Mouse (Mus musculus): ENCODE results near the gene Ldlrap1. TPM values are rescaled to one million over a fixed set of nuclear protein-coding genes. Genes with fewer than 3 reads are reported as not detected.
"Not testable (repeated sequence)": the region's sequence is repeated elsewhere in the genome, so short reads cannot be mapped to it uniquely, and the experiment has no call there.

Ldlrap1 gene
- 11.1 and 20.8 TPM in 2 replicates for total RNA-seq (2017)

DNA sequence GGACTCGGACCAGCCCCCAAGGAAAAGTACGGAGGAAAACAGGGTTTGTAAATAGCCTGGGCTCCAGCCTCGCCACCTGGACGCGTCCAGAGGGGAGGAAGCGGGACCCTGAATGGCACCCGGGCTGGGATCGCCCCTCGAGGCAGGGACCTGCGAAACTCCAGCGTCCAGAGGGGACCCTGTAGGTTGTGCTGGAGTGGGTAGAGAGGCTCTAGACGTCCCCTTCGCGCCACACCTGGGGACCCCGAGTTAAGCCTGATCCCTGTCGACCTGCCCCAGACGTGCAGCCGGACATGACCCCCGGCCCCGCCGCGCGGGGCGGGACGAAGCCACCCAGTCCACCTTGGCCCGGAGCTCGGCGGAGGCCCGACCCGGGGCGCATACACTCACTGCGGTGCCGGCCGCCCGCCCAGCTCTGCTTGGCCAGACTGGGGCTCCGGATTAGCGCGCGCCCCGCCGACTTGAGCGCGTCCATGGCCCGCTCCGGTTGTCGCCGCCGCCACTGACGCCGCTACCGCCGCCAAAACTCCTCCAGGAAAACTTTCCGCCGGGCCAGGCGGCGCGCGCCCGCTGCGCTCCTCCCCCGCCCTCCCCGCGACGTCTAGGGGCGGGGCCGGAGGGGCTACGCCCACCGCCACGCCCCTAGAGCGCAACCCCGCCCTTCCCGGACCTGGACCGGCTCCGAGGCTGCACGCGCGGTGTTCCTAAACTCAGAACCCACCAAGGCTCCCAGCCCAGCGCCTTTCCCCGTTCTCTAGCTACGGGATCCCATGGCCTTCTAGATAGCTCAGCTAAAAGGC, at the start of gene Ldlrap1:
Ldlrap1 (minus strand) TSS at position 599 of the 800 bp plus-strand sequence.
- peak; percentile 63 to 68; a peak in 3 of 4 replicates for ATAC-seq (replicated peaks in 1 of 2; ENCODE audit: insufficient read depth in 1 of 2, low FRiP score in 2 of 2, low TSS enrichment in 1 of 2, low read depth in 1 of 2, poor library complexity in 2 of 2, severe bottlenecking in 2 of 2)

DNA sequence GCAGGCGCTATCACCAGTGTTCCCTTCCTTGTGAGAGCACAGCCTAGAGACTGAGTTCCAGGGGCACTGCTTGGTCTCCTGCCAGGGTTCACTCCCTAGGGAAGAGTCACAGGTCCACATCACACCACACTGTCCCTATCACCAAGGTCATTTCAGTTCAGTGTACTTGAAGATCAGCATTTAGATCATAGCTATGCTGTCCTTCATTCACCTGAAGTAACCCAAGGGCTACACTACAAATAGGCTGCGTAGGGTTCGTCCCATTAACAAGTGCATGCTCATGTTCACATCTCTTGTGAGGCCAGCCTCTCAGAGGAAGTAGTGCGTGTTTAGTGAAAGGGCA, 46.4 kb upstream of the Ldlrap1 start:
- ATAC-seq (replicated peaks in 1 of 2; ENCODE audit: insufficient read depth in 1 of 2, low FRiP score in 2 of 2, low TSS enrichment in 1 of 2, low read depth in 1 of 2, poor library complexity in 2 of 2, severe bottlenecking in 2 of 2), result no peak

DNA sequence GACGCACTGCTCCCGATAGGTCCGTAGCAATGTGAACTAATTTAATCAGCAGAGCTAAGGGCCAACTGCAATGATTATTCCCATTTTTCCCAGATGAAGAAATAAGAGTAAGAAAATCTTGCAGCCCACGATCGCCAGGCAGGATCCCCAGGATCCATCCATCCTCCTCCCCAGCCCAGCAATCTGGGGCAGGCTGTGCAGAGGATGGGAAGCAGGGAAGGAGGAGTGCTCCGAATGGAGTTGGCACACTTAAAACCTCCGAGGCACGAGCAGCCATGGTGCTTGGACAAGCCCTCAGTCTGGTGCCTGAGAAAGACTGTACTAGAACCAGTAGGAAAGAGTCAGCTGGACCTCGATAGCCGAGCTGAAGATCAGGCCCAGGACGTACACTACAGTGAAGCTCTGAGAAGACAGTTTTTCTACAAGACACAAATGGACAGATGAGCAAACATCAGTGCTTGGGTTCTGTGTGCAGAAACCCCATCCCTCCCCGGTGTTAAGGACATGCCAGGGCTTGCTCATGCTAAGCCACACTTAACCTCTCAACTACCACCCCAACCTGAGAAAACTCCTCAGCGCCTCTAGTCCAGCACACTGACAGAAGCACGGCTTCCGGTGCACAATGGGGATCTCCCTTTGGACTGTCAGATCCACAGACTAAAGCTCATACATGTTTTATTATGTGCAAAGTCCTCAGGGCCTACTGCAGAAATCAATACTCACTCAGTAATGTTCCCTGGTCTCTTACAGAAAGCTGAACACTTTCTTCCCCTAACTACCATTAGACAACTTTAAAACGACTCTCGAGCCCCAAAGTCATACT, 45.8 kb upstream of the Ldlrap1 start:
- ATAC-seq (replicated peaks in 1 of 2; ENCODE audit: insufficient read depth in 1 of 2, low FRiP score in 2 of 2, low TSS enrichment in 1 of 2, low read depth in 1 of 2, poor library complexity in 2 of 2, severe bottlenecking in 2 of 2), result no peak

DNA sequence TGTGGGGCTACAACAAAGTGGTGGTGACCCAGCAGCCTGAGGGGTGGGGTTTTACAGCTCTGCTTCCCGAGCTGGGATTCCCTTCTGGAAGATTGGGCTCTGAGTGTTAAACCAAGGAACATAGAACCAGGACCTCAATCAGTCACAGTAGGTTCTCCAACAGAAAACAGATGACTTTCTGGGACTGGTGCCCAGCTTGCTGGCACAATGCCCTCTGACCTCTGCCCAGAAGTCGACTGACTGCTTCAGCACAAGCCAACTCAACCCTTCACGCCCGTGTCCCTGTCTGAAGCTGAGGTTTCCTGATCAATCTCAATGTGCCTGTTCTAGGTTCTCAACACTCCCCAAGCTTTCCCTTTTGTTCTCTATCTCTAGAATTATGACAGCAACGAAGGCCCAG, 36.9 kb upstream of the Ldlrap1 start:
- no peak for ATAC-seq (replicated peaks in 1 of 2; ENCODE audit: insufficient read depth in 1 of 2, low FRiP score in 2 of 2, low TSS enrichment in 1 of 2, low read depth in 1 of 2, poor library complexity in 2 of 2, severe bottlenecking in 2 of 2)

DNA sequence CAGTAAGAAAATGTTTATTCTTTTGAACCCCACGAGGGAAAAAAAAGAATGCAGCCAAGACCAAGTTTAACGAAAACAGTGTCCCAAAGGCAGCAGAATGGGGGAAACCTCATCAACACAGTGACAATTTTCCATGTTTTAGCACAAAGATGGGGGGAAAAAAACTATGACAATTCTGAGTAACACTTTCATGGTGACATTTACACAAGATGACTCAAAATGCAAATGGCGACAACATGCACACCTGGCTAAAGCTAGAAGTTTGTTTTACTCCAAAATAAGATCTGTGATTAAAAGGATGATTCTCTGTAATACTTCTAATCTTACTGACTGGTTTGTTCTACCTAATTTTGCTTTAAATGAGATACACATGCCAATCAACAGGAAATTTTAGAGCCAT, 34.9 kb upstream of the Ldlrap1 start:
- ATAC-seq (replicated peaks in 1 of 2; ENCODE audit: insufficient read depth in 1 of 2, low FRiP score in 2 of 2, low TSS enrichment in 1 of 2, low read depth in 1 of 2, poor library complexity in 2 of 2, severe bottlenecking in 2 of 2), result no peak

DNA sequence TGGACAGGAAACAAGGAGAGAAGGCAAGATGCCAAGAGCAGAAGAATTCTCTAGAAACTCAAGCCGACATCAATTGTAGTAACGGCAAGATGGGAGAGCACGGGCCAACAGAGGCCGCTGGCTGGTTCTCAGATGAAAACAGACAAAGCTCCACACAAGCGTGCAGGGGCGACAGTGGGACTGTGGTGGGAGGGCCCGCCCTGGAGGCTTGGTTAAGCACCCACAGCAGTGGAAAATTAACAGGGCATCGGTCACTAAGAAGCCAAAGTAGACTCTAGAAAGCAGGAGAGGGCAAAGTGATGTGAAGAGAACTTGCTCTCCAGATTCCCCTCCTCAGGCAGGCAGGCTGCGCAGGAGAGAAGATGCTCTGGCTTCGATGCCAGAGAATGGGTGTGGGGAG, 34.3 kb upstream of the Ldlrap1 start:
- ATAC-seq (replicated peaks in 1 of 2; ENCODE audit: insufficient read depth in 1 of 2, low FRiP score in 2 of 2, low TSS enrichment in 1 of 2, low read depth in 1 of 2, poor library complexity in 2 of 2, severe bottlenecking in 2 of 2), result no peak

DNA sequence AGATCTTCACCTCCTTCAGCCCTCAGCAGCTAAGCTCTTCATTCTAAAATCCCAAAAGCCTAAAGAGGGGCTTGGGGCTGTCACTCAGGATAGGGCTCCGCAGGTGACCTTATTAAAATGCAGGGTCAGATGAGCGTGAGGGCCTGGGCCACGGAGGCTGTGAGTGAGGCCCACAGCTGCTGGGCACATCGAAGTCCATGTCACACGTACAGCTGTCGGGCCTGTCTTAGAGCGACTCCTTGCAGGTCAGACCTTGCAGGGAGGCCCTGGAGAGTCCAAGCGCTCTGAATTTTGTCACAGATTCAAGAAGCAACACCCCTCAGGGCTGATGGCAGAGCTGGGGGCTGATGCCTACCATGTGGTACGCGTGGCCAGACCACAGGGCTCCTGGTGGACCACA, 32.9 kb upstream of the Ldlrap1 start:
- ATAC-seq (replicated peaks in 1 of 2; ENCODE audit: insufficient read depth in 1 of 2, low FRiP score in 2 of 2, low TSS enrichment in 1 of 2, low read depth in 1 of 2, poor library complexity in 2 of 2, severe bottlenecking in 2 of 2), result no peak

DNA sequence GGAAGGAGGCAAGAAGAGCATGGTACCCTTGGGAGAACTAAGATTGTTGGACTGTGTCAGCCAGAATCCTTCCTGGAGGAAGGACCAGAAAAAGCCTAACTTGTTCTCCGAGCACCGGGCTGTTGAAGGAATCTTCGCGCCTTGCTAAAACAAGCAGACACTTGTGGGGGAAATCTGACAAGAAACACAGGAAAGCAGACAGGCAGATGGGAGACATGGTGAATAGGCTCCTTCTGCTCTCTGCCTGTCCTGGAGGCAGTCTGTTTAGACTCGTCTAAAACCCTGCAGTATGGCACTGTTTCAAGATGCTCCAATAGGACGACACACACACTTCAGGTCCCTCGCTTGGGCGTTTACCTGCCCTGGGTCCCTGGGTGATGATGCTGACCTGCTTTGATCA, 32.3 kb upstream of the Ldlrap1 start:
- ATAC-seq (replicated peaks in 1 of 2; ENCODE audit: insufficient read depth in 1 of 2, low FRiP score in 2 of 2, low TSS enrichment in 1 of 2, low read depth in 1 of 2, poor library complexity in 2 of 2, severe bottlenecking in 2 of 2), result no peak

DNA sequence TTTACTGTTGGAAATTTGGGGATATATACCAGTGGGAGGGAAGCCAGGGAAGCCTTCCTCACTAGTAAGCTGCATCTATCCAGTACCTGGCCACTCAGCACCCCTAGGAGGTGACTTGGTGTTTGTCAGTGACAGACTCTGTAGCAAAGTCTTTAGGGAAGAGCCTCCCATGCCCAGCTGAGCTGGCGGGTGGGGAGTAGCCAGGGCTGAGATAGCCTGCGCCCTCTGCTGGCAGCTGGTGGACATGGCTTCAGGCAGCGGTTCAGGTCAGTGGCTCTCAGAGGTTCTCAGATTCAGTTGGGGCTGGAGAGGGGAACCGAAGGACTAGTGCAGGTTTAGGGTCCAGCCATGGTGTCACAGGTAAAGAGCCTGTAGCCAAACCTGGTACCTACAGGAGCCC, 31.4 kb upstream of the Ldlrap1 start:
- ATAC-seq (replicated peaks in 1 of 2; ENCODE audit: insufficient read depth in 1 of 2, low FRiP score in 2 of 2, low TSS enrichment in 1 of 2, low read depth in 1 of 2, poor library complexity in 2 of 2, severe bottlenecking in 2 of 2), result peak; percentile 70 to 77

DNA sequence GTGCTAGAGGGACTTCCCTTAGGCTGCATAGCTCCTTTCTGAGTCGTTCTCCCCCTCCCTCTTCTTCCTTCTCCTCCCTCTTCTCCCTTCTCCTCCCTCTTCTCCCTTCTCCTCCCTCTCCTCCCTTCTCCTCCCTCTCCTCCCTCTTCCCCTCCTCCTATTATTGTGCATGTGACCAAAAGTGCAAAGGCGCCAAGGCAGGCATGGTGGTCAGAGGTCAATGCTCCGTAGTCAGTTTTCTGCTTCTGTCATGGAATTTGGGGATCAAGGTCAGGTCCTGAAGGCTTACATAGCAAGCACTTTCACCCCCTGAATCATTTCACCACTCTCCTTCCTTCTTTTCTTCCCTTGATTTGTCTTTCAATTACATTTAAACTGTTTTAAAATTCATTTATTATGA, 31.0 kb upstream of the Ldlrap1 start:
- ATAC-seq (replicated peaks in 1 of 2; ENCODE audit: insufficient read depth in 1 of 2, low FRiP score in 2 of 2, low TSS enrichment in 1 of 2, low read depth in 1 of 2, poor library complexity in 2 of 2, severe bottlenecking in 2 of 2), result no peak

DNA sequence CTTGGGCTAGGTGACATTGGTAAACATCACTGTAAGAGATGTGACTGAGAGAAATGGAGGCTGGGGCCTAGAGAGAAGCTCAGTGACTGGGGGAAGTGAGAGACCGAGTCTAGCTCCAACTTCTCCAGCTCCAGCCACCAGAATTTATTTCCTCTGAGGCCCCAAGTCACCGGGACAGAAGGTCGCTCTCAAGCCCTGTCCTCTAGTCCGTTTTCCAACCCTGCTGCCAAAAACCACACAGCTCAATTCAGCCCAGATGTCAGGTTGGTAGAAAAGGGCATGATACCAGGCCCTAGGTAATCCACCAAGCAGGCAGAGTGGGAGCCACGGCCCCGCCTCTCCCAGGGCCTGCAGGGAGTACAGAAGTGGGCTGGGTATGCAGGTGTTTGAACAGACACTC, 29.8 kb upstream of the Ldlrap1 start:
- no peak for ATAC-seq (replicated peaks in 1 of 2; ENCODE audit: insufficient read depth in 1 of 2, low FRiP score in 2 of 2, low TSS enrichment in 1 of 2, low read depth in 1 of 2, poor library complexity in 2 of 2, severe bottlenecking in 2 of 2)

DNA sequence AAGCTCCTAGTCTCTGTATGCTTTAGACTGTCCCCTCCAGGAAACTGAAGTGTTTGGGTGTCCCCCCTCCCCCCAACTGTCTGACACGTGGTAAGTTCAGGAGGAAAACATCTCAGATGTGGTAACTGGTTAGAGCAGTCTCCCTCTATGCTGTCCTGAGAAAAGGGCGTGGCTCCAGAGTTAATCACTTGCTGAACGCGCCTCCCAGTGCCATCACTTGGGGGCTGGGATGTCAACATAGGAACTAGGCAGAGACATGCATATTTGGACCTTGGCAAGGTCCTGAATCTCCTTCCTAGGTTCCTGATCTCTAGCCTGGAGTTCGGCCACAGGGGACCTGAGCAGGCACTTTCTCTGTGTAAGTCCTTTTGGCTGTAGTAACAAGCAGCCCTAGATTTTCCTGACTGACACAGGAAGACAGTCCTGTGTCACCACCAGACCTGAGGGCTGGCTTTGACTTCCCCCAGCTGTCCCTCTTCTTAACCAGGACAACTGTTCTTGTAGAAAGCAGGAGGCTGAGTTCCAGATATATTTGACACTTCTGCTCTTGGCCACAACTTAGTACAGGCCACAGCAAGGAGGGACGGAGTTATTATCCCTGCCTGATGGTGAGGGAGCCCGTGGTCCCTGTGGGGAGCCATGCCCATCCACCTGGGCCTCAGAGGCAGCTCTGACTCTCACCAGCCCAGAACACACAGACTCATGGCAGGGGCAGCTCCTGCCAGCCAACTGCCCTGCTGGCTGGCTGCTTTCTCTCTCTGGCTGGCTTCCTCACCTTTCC, 28.9 kb upstream of the Ldlrap1 start:
- ATAC-seq (replicated peaks in 1 of 2; ENCODE audit: insufficient read depth in 1 of 2, low FRiP score in 2 of 2, low TSS enrichment in 1 of 2, low read depth in 1 of 2, poor library complexity in 2 of 2, severe bottlenecking in 2 of 2), result no peak

DNA sequence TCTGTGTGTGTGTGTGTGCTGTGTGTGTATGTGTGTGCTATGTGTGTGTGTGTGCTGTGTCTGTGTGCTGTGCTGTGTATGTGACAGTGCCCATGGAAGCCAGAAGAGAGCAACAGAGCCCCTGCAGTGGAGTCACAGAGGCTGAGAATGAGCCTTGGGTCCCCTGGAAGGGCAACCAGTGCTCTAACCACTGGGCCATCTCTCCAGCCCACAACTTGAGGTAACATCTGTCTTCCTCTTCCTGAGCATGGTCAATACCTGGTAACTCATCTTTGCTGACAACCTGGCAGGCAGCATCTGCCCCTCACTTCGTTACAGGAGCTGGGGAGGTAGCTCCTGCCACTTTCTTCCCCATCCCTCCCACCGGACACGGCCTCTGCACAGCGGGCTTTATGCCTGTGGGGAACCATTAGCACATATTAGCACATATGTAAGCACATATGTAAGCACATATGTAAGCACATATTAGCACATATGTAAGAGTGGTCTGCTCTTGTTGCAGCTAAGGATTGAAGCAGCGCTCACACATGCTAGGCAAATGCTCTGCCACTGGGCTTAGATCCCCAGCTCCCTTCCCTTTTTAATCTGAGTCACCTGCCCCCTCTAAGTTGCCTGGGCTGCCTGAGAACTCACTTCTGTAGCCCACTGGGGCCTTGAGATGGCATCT, 28.1 kb upstream of the Ldlrap1 start:
- ATAC-seq (replicated peaks in 1 of 2; ENCODE audit: insufficient read depth in 1 of 2, low FRiP score in 2 of 2, low TSS enrichment in 1 of 2, low read depth in 1 of 2, poor library complexity in 2 of 2, severe bottlenecking in 2 of 2), result peak; percentile 8 to 13; a peak in 1 of 4 replicates

DNA sequence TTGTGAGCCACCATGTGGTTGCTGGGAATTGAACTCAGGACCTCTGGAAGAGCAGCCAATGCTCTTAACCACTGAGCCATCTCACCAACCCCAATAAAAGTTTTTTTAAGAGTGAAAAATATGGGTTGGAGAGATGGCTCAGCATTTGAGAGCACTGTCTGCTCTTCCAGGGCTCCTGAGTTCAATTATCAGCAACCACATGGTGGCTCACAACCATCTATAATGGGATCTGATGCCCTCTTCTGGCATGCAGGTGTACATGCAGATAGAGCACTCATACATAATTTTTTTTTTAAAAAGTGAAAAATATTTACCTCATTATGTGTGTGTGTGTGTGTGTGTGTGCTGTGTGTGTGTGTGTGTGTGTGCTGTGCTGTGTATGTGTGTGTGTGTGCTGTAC, 27.1 kb upstream of the Ldlrap1 start:
- not testable (repeated sequence) for ATAC-seq (replicated peaks in 1 of 2; ENCODE audit: insufficient read depth in 1 of 2, low FRiP score in 2 of 2, low TSS enrichment in 1 of 2, low read depth in 1 of 2, poor library complexity in 2 of 2, severe bottlenecking in 2 of 2)

DNA sequence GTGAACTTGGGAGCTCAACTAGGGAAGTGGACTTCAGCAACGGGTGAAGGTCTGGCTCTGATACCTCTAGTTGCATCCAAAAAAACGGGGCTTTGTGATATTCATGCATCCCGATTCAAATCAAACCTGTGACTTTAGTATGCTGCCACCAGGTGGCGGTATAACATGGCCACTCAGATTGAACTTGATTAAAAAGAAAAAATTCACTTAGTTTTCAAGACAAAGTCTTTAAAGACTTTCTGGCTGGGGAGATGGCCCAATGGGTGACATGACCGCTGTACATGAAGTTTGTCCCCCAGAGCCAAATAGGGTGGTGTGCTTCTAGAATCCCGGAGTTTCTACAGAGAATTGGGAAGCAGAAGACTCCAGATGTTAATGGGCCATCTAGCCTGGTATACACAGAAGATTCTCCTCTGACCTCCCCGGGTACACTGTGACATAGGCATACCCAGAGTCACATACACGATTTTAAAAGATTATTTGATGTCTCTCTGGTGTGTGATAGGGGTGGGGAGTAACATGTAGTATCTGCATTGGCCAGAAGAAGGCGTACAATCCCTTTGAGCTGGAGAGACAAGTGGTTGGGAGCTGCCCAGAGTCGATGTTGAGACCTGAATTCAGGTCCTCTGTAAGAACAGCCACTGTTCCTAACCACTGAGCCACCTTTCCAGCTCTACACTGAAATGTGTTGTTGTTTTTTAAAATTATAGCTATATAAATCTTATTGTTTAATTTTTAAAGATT, 25.6 kb upstream of the Ldlrap1 start:
- no peak for ATAC-seq (replicated peaks in 1 of 2; ENCODE audit: insufficient read depth in 1 of 2, low FRiP score in 2 of 2, low TSS enrichment in 1 of 2, low read depth in 1 of 2, poor library complexity in 2 of 2, severe bottlenecking in 2 of 2)

DNA sequence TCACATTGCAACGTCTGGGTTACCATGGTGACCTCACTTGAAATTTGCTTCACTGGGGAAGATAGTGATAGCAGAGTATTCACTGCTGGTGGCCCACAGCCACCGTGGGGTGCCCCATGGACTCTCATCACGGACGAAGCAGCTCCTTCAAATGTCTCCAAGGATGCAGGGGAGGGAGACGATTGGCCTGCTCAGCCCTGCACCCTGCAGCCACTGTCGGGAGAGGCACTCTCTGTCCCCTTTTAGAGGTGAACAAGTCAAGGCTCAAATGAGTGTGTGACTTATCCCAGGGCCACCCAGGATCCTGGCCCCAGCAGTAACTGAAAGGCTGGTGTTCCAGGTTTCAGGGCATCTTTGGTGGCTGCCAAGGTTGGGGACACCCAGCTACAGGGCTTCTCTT, 23.9 kb upstream of the Ldlrap1 start:
- ATAC-seq (replicated peaks in 1 of 2; ENCODE audit: insufficient read depth in 1 of 2, low FRiP score in 2 of 2, low TSS enrichment in 1 of 2, low read depth in 1 of 2, poor library complexity in 2 of 2, severe bottlenecking in 2 of 2), result no peak

DNA sequence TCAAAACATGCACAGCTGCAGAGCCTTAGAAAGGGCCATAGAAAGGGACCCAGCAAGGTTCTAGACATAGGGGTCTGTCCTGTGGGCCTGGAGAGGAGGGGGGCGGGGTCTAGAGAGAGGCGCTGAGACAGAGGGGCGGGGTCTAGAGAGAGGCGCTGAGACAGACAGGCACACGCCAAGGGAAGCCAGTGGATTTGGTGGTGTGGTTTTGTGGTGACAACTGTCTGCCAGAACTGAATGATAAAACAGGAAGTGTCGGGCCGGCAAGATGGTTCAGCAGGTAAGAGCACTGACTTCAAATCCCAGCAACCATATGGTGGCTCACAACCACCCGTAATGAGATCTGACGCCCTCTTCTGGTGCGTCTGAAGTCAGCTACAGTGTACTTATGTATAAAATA, 19.1 kb upstream of the Ldlrap1 start:
- peak; percentile 54 to 71; a peak in 3 of 4 replicates for ATAC-seq (replicated peaks in 1 of 2; ENCODE audit: insufficient read depth in 1 of 2, low FRiP score in 2 of 2, low TSS enrichment in 1 of 2, low read depth in 1 of 2, poor library complexity in 2 of 2, severe bottlenecking in 2 of 2)
